Mouse (Mus musculus) thymus, adult 2 months (tissue): ENCODE results near the gene Med11. TPM values are rescaled to one million over a fixed set of nuclear protein-coding genes. Genes with fewer than 3 reads are reported as not detected.

Experiments used
- DNase-seq: peaks from one replicate; pipeline ENCODE4 v3.0.0; 2021
- H3K27ac ChIP-seq: fragments of 200-500 bp; 2 replicates; pipeline ENCODE4 v1.5.1; 2012; ENCODE audit warnings: low read length, control low read depth; ENCODE audit not compliant: control insufficient read depth, insufficient read depth
- H3K27me3 ChIP-seq: fragments of 200-500 bp; 2 replicates; pipeline ENCODE4 v1.6.1; 2012; ENCODE audit warnings: mild to moderate bottlenecking, low read length, moderate library complexity, mixed read lengths; ENCODE audit not compliant: control insufficient read depth, insufficient read depth
- H3K36me3 ChIP-seq: fragments of 200-500 bp; 2 replicates; pipeline ENCODE4 v1.6.1; 2012; ENCODE audit warnings: mild to moderate bottlenecking, low read length, moderate library complexity; ENCODE audit not compliant: control insufficient read depth, insufficient read depth
- H3K4me1 ChIP-seq: fragments of 200-500 bp; replicated peaks from 2 replicates; pipeline ENCODE4 v1.6.1; 2012; ENCODE audit warnings: low read length; ENCODE audit not compliant: control insufficient read depth, insufficient read depth
- H3K4me3 ChIP-seq: fragments of 200-500 bp; 2 replicates; pipeline ENCODE4 v1.5.1; 2012; ENCODE audit warnings: mild to moderate bottlenecking, low read length, control low read depth, moderate library complexity; ENCODE audit not compliant: control insufficient read depth, insufficient read depth
- CTCF ChIP-seq: fragments of 200-500 bp; IDR thresholded peaks from 2 replicates; pipeline ENCODE4 v1.5.1; 2012; ENCODE audit warnings: mild to moderate bottlenecking, control low read depth, low read length, moderate library complexity, borderline replicate concordance; ENCODE audit not compliant: control insufficient read depth, poor library complexity, insufficient read depth; ENCODE audit errors: extremely low read depth
- POLR2A ChIP-seq: fragments of 200-500 bp; IDR thresholded peaks from 2 replicates; pipeline ENCODE4 v1.6.1; 2012; ENCODE audit warnings: mild to moderate bottlenecking, low read length, control low read depth, moderate library complexity; ENCODE audit not compliant: control insufficient read depth, poor library complexity, insufficient read depth; ENCODE audit errors: extremely low read depth
- WGBS: fragments of 180-500 bp; shearing (Covaris S2); methylation state at CpG from one replicate; pipeline ENCODE4 v1.1.7; 2018; 5-methylcytosine and 5-hydroxymethylcytosine counted together
- polyA plus RNA-seq: library from polyadenylated mRNA; depleted of rRNA; stranded (reverse); fragments of >200 nt; gene quantifications from 2 replicates; pipeline ENCODE4 v1.2.3, GENCODE M21; 2012

The Med11 gene
- polyA plus RNA-seq, 1 experiment, result 34.8 TPM

- Histone ChIP-seq H3K36me3 (no peaks in the 10 kb centered on the region), H3K4me1 (no peaks in the 10 kb centered on the region), H3K27me3 (no peaks in the 10 kb centered on the region), H3K27ac (no peak overlapping the region), H3K4me3 (no peak overlapping the region)
- WGBS, result 92% methylated on average over 12 of the region's 12 CpGs
- no peak for DNase-seq
- TF ChIP-seq CTCF, result no peak
- no peak for TF ChIP-seq POLR2A
Observed at GRCm38 (mm10) chr11:70474872-70475534, 23.3 kb downstream of the Med11 start.

- 83% methylated on average over 2 of the region's 2 CpGs for whole genome bisulfite sequencing
- TF ChIP-seq CTCF (no peak), POLR2A (no peak)
- H3K27me3 ChIP-seq, result no peaks in the 10 kb centered on the region
- H3K36me3 ChIP-seq, result no peaks in the 10 kb centered on the region
- no peak overlapping the region for H3K27ac ChIP-seq
- no peak for DNase-seq
- no peaks in the 10 kb centered on the region for H3K4me1 ChIP-seq
- no peak overlapping the region for H3K4me3 ChIP-seq
Observed at GRCm38 (mm10) chr11:70485498-70485897, 33.8 kb downstream of the Med11 start.

- Histone ChIP-seq H3K4me1 (no peaks in the 10 kb centered on the region), H3K36me3 (no peaks in the 10 kb centered on the region), H3K27ac (no peak overlapping the region), H3K4me3 (no peak overlapping the region), H3K27me3 (no peaks in the 10 kb centered on the region)
- no peak for DNase-seq
- 80% methylated on average over 4 of the region's 4 CpGs for WGBS
- no peak for TF ChIP-seq POLR2A
Observed at GRCm38 (mm10) chr11:70487816-70488215, 36.1 kb downstream of the Med11 start.

- no peak overlapping the region for H3K4me3 ChIP-seq
- no peak for TF ChIP-seq CTCF
- TF ChIP-seq POLR2A, result no peak
- WGBS, result 84% methylated on average over 3 of the region's 3 CpGs
- no peak for DNase-seq
- no peaks in the 10 kb centered on the region for H3K27me3 ChIP-seq
- H3K27ac ChIP-seq, result no peak overlapping the region; the same call in 1 of the 2 replicates
- H3K36me3 ChIP-seq, result no peaks in the 10 kb centered on the region
- H3K4me1 ChIP-seq, result no peaks in the 10 kb centered on the region
Observed at GRCm38 (mm10) chr11:70489138-70489537, 37.4 kb downstream of the Med11 start.

- no peak for DNase-seq
- Histone ChIP-seq H3K36me3 (no peaks in the 10 kb centered on the region), H3K27me3 (no peaks in the 10 kb centered on the region), H3K4me3 (no peak overlapping the region), H3K27ac (no peak overlapping the region), H3K4me1 (no peaks in the 10 kb centered on the region)
- 17% methylated on average over 6 of the region's 6 CpGs for WGBS
- no peak for TF ChIP-seq CTCF
- no peak for TF ChIP-seq POLR2A
Observed at GRCm38 (mm10) chr11:70489684-70490083, 38.0 kb downstream of the Med11 start.

- 75% methylated on average over 14 of the region's 14 CpGs for WGBS
- Histone ChIP-seq H3K4me3 (no peak overlapping the region), H3K27me3 (no peaks in the 10 kb centered on the region), H3K4me1 (peaks cover under 1% of the 10 kb centered on the region; the same call in 1 of the 2 replicates), H3K36me3 (no peaks in the 10 kb centered on the region), H3K27ac (no peak overlapping the region)
- no peak for DNase-seq
- TF ChIP-seq POLR2A, result no peak
- TF ChIP-seq CTCF, result no peak
Observed at GRCm38 (mm10) chr11:70499566-70500475, 48.1 kb downstream of the Med11 start.

- Histone ChIP-seq H3K27me3 (no peaks in the 10 kb centered on the region), H3K36me3 (no peaks in the 10 kb centered on the region)
- TF ChIP-seq CTCF (no peak), POLR2A (no peak)
Observed at GRCm38 (mm10) chr11:70500476-70500812, 48.7 kb downstream of the Med11 start.

More at GRCm38 (mm10) chr11:70500476-70500812, 48.7 kb downstream of the Med11 start:
- Histone ChIP-seq H3K4me1 (peaks cover 6% of the 10 kb centered on the region), H3K4me3 (no peak overlapping the region), H3K27ac (no peak overlapping the region)
- WGBS, result 96% methylated on average over 1 of the region's 1 CpGs
- DNase-seq, result no peak
